Mouse (Mus musculus): ENCODE measurements around the gene BC037034.
A peak's percentile ranks its signal among the peaks of the same experiment; 100 is the strongest.

BC037034 gene

DNA sequence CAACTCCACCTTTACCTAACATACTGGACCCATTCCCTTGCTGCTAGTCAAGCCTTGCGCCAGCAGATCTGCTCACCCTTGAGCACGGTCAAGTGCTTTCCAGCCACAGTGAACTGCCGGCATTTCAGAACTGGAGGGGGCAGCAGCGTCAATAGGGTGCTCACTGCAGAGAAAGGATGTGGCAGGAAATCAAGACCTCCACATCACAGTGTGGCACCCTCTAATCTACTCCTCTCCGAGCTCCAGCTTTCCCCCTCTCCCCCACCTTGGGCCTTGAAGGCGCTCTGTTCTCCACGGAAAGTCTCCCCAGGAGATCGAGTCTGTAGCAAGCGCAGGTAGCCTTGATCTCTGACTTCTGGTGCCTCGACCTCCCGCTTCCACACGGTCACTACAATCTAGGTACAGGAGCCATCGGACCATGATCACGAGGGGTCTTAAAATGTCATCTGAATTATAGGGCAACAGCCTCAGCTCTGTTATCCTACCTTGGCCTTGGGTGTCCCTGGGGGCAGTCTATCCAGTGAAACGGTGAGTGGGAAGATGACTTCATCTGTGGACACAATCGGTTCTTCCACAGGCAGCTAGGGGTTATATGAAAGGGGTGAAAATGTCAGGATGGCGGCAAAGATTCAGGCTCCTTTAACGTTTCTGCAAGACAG, 1.1 kb downstream of the BC037034 start:
- no peak for DNase-seq (ENCODE audit: low read depth, low spot score)

DNA sequence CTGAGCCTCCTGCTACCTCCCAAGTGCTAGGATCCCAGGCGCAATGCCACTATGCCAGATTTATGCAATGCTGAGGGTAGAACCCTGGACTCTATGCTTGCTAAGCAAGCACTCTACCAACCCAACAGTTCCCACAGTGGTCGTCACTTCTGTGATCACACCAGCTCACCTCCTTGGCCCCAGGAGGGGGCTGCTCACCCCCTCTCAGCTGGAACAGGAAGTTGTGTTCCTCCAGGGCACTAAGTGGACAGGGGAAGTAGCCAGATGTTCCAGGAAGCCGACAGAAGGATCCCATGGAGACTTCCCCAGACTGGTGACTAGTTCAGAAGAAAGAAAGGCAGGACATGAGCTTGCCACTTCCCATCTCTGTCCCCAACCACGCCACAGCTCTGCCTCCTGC, 1.8 kb downstream of the BC037034 start:
- DNase-seq (ENCODE audit: low read depth, low spot score), result no peak

DNA sequence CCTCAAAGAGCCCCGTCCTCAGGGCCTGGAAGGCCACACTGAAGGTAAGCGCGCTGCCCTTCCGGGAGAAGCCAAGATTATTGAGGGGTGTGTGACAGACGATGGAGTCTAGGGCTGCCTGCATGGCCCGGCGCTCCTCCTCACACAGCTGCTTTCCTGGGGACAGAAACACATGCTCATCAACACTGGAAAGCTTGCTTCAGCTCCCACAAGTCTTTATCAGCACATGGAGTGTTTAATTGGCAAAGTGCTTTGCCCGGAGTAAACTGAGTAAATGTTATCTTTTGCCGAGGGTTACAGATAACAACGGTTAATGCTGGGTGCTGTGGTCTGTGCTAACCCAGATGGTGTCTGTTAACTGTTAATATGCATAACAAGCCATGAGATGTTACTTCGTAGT, 3.0 kb downstream of the BC037034 start:
- DNase-seq (ENCODE audit: low read depth, low spot score), result no peak

DNA sequence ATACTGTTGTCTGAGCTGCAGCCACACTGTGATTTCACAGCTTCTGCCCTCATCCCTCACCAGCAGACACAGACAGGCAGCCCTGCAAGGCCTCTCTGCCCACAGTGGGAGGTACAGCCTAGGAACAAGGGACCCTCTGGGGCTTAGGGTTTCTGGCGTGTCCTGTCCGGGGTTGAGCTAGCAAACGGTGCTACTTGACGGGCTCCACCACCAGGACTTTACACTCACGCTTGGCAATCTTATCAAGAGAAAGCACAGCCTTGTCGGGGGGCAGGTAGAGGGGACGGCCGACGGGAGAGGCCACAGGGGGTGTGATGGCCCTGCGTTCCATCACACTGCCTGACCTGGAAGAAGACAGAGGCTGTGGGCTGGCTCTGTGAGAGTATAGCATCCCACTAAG, 3.8 kb downstream of the BC037034 start:
- no peak for DNase-seq (ENCODE audit: low read depth, low spot score)

DNA sequence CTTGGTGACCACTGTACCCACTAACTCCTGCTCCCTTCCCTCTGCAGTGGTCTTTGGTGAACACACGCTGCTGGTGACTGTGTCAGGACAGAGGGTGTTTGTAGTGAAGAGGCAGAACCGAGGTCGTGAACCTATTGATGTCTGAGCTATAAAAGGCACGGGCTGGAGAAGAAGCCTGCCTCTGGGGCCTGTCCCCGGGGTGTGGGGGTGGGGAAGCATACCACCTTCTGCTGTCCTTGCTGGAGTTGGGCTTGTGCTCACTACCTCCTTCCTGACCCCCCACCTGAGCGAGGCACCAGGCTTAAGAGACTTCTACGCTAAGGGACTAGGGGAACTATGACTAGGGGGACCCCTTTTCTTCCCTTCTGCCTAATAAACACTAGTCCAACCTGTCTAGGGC, 4.8 kb downstream of the BC037034 start:
- no peak for DNase-seq (ENCODE audit: low read depth, low spot score)

DNA sequence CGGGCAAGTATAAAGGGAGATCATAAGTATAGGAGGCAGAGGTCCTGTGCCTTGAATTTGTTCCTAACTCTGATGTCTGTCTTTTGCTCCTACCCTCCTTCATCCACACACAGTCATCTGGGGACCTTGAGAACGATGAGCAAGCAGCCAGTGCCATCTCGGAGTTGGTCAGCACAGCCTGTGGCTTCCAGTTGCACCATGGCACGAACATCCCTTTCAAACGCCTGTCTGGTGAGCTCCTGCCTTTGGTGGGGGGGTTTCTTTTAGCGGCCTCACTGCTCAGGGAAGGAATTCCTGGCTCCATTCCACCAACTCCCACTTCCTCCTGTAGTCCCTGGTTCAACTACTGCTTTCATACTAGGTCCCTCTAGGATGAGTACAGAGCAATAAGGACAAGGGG, 5.3 kb downstream of the BC037034 start:
- DNase-seq (ENCODE audit: low read depth, low spot score), result no peak

DNA sequence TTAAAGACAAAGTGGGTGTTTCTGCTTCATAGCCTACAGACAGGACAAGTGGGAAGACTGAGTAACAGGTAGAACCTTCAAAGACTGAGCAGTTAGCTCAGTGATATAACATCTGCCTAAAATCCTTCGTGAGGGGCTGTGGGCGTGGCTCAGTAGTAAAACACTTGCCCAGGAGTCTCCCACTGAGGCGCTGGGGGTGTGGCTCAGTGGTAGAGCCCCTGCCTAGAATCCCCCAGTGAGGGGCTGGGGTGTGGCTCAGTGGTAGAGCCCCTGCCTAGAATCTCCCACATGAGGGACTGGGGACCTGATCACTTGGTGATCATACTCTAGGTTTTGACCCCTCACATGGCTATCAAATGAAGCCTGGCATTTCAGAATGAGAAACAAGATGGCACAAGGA, 5.8 kb downstream of the BC037034 start:
- DNase-seq (ENCODE audit: low read depth, low spot score), result no peak

DNA sequence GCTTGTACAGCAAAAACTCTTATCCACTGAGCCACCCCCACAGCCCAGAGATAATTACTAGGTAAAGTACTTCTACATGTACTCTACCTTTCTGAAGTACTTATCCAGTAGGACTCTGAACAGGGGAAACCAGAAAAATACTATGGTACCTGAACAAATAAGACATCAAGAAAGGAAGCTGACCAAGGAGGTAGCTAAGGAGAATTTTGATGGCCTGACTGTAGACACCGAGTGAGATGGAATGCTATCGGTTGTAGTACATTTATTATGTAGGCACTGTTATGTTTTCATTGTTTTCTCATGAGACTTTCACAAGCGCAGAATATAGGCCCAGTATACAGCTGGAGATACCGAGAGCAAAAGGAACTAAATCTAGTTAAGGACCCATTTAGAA, 6.3 kb downstream of the BC037034 start:
- DNase-seq (ENCODE audit: low read depth, low spot score), result no peak

DNA sequence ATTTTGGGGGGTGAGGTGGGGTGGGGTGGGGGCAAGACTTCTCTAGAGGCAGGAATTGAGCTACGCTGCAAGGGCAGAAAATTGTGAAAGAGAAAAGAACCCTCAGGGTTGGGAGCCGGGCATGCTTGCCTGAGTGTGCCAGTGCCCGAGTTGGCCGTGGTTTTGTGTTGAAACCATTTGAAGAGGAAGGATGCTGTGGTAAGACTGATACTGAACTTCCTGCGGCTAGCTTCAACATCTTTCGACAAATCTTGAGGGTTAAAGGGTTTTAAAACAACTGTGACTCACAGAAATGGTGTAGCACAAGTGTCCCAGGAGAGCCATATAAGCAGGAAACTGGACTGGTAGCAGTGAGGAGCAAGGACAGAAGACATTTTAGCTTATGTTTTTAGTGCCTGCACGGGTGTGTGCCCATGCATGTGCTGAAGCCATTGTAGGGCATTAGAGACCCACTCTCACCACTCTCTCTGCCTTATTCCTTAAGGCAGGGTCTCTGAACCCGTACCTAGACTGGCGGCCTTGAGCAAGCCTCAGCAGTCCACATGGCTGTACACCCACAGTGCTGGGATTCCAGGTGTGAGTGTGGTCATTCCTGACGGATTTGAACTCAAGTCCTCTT, 6.8 kb downstream of the BC037034 start:
- DNase-seq (ENCODE audit: low read depth, low spot score), result no peak

DNA sequence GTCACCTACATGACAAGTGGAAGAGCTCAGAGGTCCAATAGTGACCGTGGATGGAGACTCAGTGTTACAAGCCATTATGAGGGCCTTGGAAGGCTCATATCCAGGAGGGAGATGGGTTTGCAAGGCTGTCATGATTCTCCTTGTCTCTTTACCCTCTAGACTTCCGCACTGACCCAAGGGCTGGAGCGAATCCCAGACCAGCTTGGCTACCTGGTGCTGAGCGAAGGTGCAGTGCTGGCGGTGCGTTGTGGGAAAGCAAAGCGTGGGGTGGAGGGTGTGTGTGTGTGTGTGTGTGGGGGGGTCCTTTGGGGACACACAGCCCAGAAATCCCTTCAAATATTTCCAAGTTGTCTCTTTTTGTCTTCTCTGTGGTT, 7.8 kb downstream of the BC037034 start:
- DNase-seq (ENCODE audit: low read depth, low spot score), result no peak

DNA sequence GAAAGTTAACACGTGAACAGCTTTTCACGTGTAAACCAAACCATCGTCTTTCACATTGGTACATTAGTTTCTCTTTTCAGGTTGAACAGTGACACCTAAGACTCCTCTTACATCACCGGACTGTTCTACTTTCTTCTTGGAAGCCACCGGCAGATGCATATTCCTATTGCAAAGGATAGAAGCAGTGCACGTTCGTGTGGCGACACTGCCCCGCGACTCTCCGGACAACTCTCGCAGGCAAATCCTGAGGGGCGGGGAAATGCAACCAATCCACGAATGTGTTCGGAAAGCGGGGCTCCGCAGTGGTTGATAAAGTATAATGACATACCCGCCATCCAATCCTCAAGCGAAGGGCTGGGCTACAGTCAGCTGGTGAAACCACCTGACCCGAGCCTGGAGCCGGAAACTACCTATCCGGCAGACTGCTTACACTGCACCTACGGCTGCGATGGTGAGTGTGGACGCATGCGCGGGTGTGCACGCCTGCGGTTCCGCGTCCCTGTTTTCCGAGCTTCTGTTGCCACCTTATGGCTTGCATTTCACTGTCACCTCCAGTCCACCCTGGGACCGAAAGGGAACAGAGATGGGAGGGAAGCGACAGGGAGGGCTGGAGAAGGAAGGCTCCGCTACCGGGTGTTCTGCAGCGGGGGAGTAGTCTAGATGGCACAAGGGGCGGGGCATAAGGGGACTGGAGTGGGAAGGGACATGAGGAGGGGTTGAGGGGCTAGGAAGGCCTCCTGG, 8.3 kb downstream of the BC037034 start, which contains the start of gene Lamtor4:
Gene Lamtor4, plus strand, starts transcription at position 130 of the 741 bp plus-strand sequence.
- peak; percentile 85 for DNase-seq (ENCODE audit: low read depth, low spot score)

DNA sequence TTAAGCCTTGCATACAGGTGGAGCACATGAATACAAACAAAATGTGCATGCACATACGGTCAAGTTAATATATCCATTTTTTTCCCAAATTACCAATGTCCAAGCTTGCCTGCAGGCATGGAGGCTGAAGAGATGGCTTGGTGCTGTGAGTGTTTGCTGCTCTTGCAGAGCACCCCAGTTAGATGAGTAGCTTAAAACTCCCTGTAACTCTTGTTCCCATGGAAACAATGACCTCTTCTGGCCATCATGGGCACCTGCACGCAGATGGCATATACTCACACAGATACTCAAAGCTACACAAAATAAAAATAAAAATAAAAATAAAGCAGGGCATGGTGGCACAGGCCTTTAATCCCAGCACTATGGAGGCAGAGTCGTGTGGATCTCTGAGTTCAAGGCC, 10.8 kb downstream of the BC037034 start:
- DNase-seq (ENCODE audit: low read depth, low spot score), result no peak

DNA sequence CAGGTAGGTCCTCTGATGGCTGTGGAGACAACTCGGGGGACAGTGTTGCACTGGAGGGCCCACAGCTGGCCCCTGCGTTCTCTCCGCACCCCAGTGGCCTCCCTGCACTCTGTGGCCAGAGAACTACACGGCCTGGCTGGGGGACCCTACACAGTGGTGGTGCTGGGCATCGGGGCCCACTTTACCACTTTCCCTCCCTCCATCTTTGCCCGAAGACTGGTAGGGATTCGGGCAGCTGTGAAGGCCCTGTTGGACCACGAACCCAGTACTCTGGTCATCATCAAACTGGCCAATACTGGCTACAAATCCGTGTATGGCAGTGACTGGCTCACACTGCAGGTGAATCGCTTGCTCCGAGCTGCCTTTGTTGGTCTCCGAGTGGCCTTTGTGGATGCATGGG, 12.7 kb downstream of the BC037034 start:
- no peak for DNase-seq (ENCODE audit: low read depth, low spot score)

DNA sequence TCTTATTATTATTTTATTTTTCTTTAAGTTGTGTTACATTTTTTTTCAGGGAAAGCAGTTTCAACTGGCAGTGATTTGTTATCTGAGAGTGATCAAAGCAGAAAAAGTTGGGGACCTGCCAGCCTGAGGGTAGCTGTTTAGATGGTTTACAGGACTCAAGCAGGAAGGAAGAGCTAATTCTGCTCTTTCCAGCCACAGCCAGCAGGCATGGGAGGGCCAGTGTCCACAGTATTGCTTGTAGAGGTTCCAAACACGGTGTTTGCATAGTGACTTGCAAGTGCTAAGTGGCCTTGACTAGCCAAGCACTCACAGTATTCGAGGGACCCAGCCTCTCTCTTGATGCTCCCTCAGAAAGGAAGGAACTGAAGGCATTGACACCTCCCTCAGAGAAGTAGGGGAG, 22.3 kb downstream of the BC037034 start:
- DNase-seq (ENCODE audit: low read depth, low spot score), result no peak

DNA sequence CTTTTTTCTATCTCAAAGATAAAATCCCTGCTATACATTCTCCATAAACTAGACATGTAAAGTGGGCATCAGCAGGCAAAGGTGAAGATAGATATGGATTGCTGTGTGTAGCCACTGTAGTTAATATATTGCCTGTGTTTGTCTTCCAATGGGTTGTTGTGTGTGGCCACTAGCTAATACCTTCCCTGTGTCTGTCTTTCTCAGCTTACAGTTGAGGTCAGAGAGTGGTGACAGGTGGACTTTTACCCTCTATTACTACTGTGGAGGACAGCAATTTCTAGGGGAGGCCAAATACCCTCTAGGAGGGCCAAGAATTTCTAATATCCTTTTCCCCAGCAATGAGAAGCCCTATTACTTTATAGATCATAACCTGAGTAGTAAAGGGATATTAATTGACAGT, 29.6 kb downstream of the BC037034 start:
- no peak for DNase-seq (ENCODE audit: low read depth, low spot score)

DNA sequence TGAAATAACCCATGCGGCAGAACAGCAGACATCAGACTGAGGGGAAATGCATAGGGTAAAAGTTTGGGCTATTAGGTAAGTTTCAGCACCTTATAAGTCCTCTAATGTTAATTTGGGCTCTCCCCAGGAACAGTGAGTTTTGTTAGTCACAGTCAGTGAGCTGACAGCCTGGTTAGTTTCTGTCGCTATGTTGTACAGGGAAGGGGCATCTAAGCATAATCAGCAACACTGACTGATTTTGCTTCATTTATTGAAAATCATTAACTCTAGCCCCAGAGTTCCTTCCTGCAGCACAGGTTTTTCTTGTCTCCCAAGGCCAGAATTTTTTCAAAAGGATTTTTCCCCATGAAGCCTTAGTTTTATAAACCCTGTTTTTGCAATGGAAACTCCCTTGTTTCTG, 30.1 kb downstream of the BC037034 start:
- no peak for DNase-seq (ENCODE audit: low read depth, low spot score)

DNA sequence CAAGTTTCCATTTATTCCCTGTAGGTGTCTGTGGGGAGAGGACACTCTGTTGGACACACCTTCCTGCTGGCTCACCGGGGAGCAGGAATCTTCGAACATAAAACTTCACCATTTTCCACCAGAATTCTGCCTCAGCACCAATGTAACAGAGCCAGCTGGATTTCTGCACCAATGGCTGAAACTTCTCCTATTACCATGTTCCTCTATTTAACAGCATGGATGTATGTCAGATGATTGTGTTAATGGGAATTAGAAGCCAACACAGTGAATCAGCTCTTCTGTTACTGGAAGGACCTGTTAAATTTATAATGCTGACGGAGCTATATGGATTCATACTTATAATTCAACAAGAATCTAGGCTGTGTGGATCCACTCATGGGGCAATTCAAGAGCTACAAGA, 34.3 kb downstream of the BC037034 start:
- DNase-seq (ENCODE audit: low read depth, low spot score), result no peak

DNA sequence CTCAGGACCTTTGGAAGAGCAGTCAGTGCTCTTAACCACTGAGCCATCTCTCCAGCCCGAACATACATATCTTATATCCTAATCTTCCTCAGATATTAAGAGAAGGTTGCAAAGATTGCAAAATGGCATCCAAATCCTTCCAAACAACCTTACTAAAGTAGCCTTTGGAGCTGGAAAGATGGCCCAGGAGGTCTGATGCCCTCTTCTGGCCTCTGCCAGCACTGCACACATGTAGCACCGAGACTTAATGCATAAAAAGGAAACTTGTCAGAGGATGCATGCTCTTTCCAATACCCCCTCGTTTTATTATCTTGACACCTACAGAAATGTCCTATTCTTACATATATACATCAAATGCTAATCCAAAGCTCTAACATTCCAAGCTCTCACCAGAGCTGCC, 35.8 kb downstream of the BC037034 start:
- DNase-seq (ENCODE audit: low read depth, low spot score), result no peak

DNA sequence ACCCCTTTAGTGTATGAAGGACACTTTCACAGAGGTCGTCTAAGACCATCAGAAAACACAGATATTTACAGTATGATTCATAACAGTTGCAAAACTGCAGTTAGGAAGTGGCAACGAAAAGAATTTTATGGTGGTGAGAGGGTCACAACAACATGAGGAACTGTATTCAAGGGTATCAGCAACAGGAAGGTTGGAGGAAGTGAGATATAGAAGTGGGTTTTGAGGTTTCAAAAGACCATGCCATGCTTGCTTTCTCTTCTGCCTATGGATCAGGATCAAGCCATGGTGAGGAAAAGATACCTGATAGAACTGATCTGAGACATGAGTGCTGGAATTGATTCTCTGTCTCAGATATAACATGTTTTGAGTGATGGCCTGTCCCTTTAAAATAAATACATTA, 36.5 kb downstream of the BC037034 start:
- no peak for DNase-seq (ENCODE audit: low read depth, low spot score)

DNA sequence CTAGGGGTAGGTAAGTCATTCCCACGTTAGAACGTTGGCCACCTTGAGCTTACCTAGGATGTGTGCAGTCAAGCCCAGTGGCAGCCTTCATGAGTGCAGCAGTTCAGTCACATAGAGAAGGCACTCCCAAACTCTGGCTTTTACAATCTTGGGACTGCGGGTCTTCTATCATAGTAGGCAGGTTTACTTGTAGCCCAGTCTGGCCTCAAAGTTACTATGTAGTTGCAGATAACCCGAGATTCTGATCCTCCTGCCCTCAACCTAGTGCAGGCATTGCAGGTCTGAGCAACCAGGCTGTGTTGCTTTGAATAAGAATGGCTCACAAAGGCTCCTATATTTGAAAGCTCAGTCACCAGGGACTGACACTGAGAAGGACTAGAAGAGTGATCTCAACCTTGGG, 37.3 kb downstream of the BC037034 start:
- no peak for DNase-seq (ENCODE audit: low read depth, low spot score)

DNA sequence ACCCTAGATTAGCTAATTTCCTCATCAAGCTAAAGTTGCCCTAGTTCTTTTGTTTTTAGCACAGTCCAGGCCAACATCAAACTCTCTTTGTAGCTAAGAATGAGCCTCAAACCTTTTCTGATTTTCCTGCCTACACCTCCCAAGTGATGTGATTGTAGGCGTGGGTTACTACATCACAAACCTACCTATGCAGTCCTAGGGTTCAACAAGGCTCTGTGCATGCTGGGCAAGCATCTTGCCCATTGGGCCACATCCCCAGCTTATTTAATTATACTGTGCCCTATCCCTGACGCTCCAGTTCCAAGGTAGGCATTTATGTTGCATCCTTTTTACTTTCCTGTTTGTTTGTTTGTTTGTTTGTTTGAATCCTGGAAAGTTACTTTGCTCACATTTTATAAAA, 38.1 kb downstream of the BC037034 start, which contains the start of gene Nxpe5:
Gene Nxpe5, plus strand, starts transcription at position 199 of the 400 bp plus-strand sequence.
- no peak for DNase-seq (ENCODE audit: low read depth, low spot score)

DNA sequence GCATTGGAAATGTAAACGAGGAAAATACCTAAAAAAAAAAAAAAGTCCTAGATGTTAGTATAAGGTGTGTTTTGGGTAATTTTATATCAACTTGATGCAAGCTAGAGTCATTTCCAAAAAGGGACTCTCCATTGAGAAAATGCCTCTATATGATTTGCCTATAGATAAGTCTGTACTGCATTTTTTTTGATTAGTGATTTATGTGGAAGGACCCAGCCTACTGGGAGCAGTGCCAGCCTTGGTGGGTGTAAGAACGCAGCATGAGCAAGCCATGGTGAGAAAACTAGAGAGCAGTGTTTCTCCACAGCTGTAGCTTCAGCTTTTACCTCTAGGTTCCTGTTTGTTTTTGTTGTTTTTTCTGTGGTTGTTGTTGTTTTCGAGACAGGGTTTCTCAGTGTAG, 40.5 kb downstream of the BC037034 start:
- DNase-seq (ENCODE audit: low read depth, low spot score), result no peak

DNA sequence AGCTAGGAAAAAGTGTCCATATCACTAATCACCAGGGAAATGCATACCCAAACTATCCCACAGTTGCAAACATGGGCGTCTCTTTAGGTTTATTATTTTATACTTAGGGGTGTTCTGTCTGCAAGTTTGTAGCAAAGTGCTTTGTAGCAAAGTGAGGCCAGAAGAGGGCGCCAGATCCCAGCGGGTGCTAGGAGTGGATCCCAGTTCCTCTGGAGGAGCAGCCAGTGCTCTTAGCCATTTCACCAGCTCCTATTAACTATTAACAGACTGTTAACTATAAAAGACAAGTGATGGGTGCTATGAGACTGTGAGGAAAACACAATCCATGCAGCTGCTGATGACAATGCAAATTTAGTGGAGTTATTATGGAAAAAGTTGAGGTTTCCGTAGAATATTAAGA, 41.7 kb downstream of the BC037034 start:
- DNase-seq (ENCODE audit: low read depth, low spot score), result peak; percentile 27
